Mouse (Mus musculus) liver, embryonic 16.5 days (tissue): Measurements from ENCODE around the gene Rab3d. TPM values are rescaled to one million over a fixed set of nuclear protein-coding genes. Genes with fewer than 3 reads are reported as not detected.

Experiments
- ATAC-seq: fragments of 200-750 bp; cut with Nextera tagmentation; 2 replicates; pipeline ENCODE4 v1.8.0; 2017; ENCODE audit warnings: low read depth, mild to moderate bottlenecking, moderate number of reproducible peaks, moderate library complexity
- H3K27ac ChIP-seq: fragments of 300-500 bp; sonication (generic); 2 replicates; pipeline ENCODE4 v1.5.1; 2014; ENCODE audit warnings: mild to moderate bottlenecking, low read length
- H3K27me3 ChIP-seq: fragments of 300-500 bp; sonication (generic); 2 replicates; pipeline ENCODE4 v1.6.1; 2014; ENCODE audit warnings: low read depth, low read length, mixed read lengths; ENCODE audit not compliant: control insufficient read depth, insufficient read depth
- H3K36me3 ChIP-seq: fragments of 300-500 bp; sonication (generic); 2 replicates; pipeline ENCODE4 v1.6.1; 2014; ENCODE audit warnings: mild to moderate bottlenecking; ENCODE audit not compliant: control insufficient read depth, insufficient read depth
- H3K4me1 ChIP-seq: fragments of 300-500 bp; sonication (generic); 2 replicates; pipeline ENCODE4 v1.6.1; 2014; ENCODE audit warnings: low read depth, low read length, mixed read lengths; ENCODE audit not compliant: control insufficient read depth
- H3K4me2 ChIP-seq: fragments of 300-500 bp; sonication (generic); 2 replicates; pipeline ENCODE4 v1.6.1; 2014; ENCODE audit warnings: low read depth, low read length, mixed read lengths
- H3K4me3 ChIP-seq: fragments of 300-500 bp; sonication (generic); 2 replicates; pipeline ENCODE4 v1.5.1; 2014; ENCODE audit warnings: low read depth, mild to moderate bottlenecking, low read length
- H3K9ac ChIP-seq: fragments of 300-500 bp; sonication (generic); 2 replicates; pipeline ENCODE4 v1.6.1; 2014; ENCODE audit warnings: low read depth, low read length
- H3K9me3 ChIP-seq: fragments of 300-500 bp; sonication (generic); replicated peaks from 2 replicates; pipeline ENCODE4 v1.6.1; 2016; ENCODE audit warnings: low read length; ENCODE audit not compliant: control insufficient read depth
- WGBS: fragments of 180-500 bp; shearing (Covaris S2); extraction: QIAGEN DNeasy Blood & Tissue Kit; methylation state at CpG from one replicate; pipeline ENCODE4 v1.1.7; 2014; ENCODE audit not compliant: insufficient replicate concordance; 5-methylcytosine and 5-hydroxymethylcytosine counted together
- polyA plus RNA-seq: library from polyadenylated mRNA; unstranded; fragments of >200 nt; fragmentation: Nextera tagmentation; extraction: Ambion mirVana; gene quantifications from 2 replicates; pipeline ENCODE4 v1.2.1, GENCODE M21; 2015

Gene Rab3d
- polyA plus RNA-seq = 12.9 and 13.9 TPM in 2 replicates

DNA sequence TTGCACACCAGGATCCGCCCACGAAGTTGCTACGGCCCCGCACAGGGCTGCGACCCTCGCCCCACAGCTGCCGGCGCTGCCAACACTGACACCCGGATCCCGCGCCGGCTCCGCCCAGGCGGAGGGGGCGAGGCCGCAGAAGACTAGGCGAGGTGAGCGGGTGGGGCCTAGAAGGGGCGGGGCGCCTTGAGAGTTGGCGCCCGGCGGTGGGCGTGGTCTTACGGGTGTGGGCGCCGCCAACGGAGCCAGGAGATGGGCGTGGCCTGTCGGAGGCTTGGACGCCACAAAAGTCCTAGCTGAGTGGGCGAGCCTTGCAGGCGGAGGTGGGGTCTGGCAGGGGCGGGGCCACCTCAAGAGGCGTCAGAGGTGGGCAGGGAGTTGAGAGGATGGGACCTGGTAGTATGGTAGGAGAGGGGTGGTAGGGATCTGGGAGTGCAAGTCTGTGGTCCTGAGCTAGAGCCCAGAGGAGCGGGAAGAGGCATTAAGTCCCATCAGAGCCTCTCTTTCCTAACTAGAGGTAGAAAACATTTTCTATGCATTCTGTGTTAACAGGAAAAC lies at the start of gene Rab3d:
Gene Rab3d (minus strand): TSS at position 158 of the 558 bp plus-strand sequence.
- Histone ChIP-seq H3K27ac (peak within 1 kb of the TSS; percentile 18; the same call in 1 of the 2 replicates), H3K4me1 (peaks cover 16% of the 10 kb centered on the region), H3K9me3 (no peaks in the 10 kb centered on the region), H3K27me3 (0 out of 2 replicates have a peak, but pooled peaks cover 2% of the 10 kb centered on the region), H3K9ac (peak within 1 kb of the TSS; percentile 72), H3K36me3 (no peaks in the 10 kb centered on the region; the same call in 1 of the 2 replicates), H3K4me2 (peak within 1 kb of the TSS; percentile 99), H3K4me3 (peak within 1 kb of the TSS; percentile 70)
- ATAC-seq = peak; percentile 94
- under 1% methylated on average over 36 of the region's 36 CpGs for WGBS

- Histone ChIP-seq H3K9me3 (no peaks in the 10 kb centered on the region), H3K27ac (peak within 1 kb of the TSS; percentile 97), H3K9ac (peak within 1 kb of the TSS; percentile 74), H3K4me2 (peak within 1 kb of the TSS; percentile 80), H3K4me3 (peak within 1 kb of the TSS; percentile 68), H3K4me1 (peaks cover 36% of the 10 kb centered on the region), H3K27me3 (peaks cover 7% of the 10 kb centered on the region; the same call in 1 of the 2 replicates), H3K36me3 (peaks cover 33% of the 10 kb centered on the region)
- ATAC-seq = peak; percentile 73
- 6% methylated on average over 8 of the region's 8 CpGs for WGBS
These were observed 45.4 kb upstream of the Rab3d start, which contains the start of gene Epor for GRCm38 (mm10) chr9:21963417-21963816. Gene Epor (minus strand): TSS chr9:21963506.

DNA sequence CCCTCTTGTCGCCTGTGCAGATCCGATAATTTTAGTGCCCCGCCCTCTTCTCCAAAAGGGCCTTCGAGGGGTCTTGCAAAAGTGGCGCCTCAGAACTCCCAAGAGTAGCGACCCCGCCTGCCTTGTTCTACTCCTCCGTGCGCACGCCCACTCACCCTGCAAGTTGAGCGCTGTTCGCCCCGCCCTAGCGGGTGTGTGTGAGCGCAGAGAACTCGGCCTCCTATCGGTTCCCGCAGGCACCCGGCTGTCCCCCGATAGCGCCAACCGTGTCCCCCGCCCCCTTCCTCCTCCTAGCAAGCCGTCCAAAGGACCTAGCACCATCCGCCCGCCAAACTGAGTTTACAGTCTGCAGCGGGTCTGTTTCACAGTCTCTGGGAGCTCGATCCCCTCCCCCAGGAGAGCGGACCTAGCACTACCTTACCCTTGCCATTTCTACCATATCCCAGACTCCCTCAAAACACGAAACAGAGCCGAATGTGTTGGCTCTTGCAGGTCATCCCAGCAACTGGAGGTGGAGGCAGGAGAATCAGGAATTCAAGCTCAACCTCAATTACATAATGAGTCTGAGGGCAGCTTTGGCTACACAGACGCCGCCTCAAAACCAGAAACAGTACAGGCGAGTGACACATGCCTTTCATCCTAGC lies 44.5 kb upstream of the Rab3d start:
- Histone ChIP-seq H3K9me3 (no peaks in the 10 kb centered on the region), H3K4me3 (peak overlapping the region; percentile 68), H3K27ac (peak overlapping the region; percentile 97), H3K4me2 (peak overlapping the region; percentile 80), H3K27me3 (peaks cover 7% of the 10 kb centered on the region; the same call in 1 of the 2 replicates), H3K36me3 (peaks cover 37% of the 10 kb centered on the region), H3K4me1 (peaks cover 41% of the 10 kb centered on the region), H3K9ac (peak overlapping the region; percentile 74)
- peak; percentile 93 for ATAC-seq
- WGBS = under 1% methylated on average over 34 of the region's 34 CpGs

DNA sequence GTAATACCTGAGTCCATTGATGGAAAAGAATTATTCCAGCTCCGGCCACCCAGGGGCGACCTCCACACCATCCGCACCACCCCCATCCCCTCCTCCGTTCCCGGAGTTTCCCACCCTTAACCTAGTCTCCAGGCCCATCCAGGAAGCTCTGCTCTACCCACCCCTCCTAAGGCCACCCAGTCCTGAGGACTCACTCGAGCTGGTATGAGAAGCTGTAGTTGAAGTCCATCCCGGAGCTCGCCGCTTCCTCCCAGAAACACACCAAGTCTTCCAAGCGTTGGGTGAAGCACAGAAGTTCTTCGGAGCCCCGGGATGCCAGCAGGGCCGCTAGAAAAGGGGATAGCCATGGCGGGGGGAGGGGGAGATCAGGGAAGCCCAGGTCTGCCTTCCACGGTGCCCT lies 44.0 kb upstream of the Rab3d start:
- peak overlapping the region; percentile 74 for H3K9ac ChIP-seq
- peak overlapping the region; percentile 91 for H3K27ac ChIP-seq
- peak overlapping the region; percentile 68 for H3K4me3 ChIP-seq
- H3K4me1 ChIP-seq = peaks cover 43% of the 10 kb centered on the region
- peak overlapping the region; percentile 80 for H3K4me2 ChIP-seq
- peak; percentile 3 for ATAC-seq
- no peaks in the 10 kb centered on the region for H3K9me3 ChIP-seq
- under 1% methylated on average over 13 of the region's 15 CpGs for WGBS
- H3K27me3 ChIP-seq = peaks cover 7% of the 10 kb centered on the region; the same call in 1 of the 2 replicates
- peaks cover 39% of the 10 kb centered on the region for H3K36me3 ChIP-seq

DNA sequence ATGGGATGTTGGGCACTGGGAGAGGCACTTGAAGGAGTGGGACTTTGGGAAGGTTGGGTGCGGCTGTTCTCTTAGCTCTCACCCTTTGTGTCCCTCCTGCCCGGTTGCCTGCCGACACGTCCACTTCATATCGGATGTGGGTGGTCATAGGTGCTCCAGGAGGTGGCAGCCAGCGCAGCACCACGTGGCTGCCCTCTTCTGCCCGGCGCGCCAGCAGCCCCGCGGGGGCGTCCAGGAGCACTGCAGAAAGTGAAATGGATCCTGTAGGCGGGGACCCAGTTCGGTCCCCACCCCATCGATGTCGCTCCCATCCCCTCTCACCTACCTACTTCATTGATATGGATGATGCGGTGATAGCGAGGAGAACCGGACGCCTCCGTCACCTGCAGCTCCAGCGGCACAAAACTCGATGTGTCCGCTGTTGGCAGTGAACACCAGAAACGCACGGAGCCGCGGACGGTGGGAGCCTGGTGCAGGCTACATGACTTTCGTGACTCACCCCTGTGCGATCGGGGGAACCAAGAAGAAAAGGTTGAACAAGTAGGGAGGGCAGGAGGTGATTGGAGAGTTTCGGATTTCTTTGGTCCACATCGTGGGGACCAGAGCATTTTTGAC lies 43.5 kb upstream of the Rab3d start:
- peak overlapping the region; percentile 80 for H3K4me2 ChIP-seq
- H3K36me3 ChIP-seq = peaks cover 39% of the 10 kb centered on the region
- no peaks in the 10 kb centered on the region for H3K9me3 ChIP-seq
- peak overlapping the region; percentile 68 for H3K4me3 ChIP-seq
- WGBS = 1% methylated on average over 35 of the region's 35 CpGs
- peaks cover 46% of the 10 kb centered on the region for H3K4me1 ChIP-seq
- peak overlapping the region; percentile 74 for H3K9ac ChIP-seq
- ATAC-seq = 0 out of 2 replicates have a peak, but pooled peaks have one; percentile 2
- peaks cover 7% of the 10 kb centered on the region; the same call in 1 of the 2 replicates for H3K27me3 ChIP-seq
- peak overlapping the region; percentile 91 for H3K27ac ChIP-seq

DNA sequence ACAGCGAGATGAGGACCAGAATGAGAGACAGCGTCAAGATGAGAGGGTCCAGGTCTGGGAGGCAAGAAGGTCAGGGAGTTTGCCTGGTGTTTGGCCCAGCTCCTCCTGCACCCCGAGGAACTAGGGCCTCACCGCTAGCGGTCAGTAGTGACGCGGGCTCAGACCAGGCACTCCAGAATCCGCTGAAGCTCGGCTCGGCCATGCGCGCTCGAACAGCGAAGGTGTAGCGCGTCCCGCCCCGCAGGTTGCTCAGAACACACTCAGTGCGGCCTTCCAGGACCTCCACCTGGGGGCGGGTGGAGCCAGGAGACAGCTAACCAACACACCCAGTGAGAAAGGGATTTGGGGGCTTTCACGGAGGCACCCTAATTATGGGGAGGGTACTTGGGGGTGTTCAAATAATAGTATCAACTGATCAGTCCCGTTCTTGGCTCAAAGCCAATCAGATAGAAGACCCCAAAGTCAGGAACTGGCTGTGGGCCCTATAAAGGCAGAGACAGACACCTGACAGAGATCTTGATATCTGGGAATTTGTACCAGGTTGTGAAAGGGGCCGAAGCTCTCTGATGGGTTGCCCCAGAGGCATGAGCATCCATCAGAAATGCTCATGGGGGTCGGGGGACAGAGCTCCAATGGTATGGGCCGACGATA lies 42.7 kb upstream of the Rab3d start:
- Histone ChIP-seq H3K9ac (peak overlapping the region; percentile 74), H3K27ac (peak overlapping the region; percentile 91), H3K27me3 (peaks cover 7% of the 10 kb centered on the region; the same call in 1 of the 2 replicates)

GRCm38 (mm10) chr9:21960135-21960534 lies 42.1 kb upstream of the Rab3d start:
- H3K36me3 ChIP-seq = peaks cover 39% of the 10 kb centered on the region
- no peaks in the 10 kb centered on the region for H3K9me3 ChIP-seq
- no peak for ATAC-seq
- 65% methylated on average over 9 of the region's 9 CpGs for WGBS
- peaks cover 50% of the 10 kb centered on the region for H3K4me1 ChIP-seq
- H3K4me3 ChIP-seq = peak overlapping the region; percentile 68
- peak overlapping the region; percentile 80 for H3K4me2 ChIP-seq
- peak overlapping the region; percentile 74; the same call in 1 of the 2 replicates for H3K9ac ChIP-seq
- H3K27ac ChIP-seq = peak overlapping the region; percentile 91
- peaks cover 7% of the 10 kb centered on the region; the same call in 1 of the 2 replicates for H3K27me3 ChIP-seq

More for the DNA sequence above, 42.7 kb upstream of the Rab3d start:
- H3K4me2 ChIP-seq = peak overlapping the region; percentile 80
- 35% methylated on average over 26 of the region's 26 CpGs for WGBS
- peak overlapping the region; percentile 68 for H3K4me3 ChIP-seq
- H3K36me3 ChIP-seq = peaks cover 39% of the 10 kb centered on the region
- peaks cover 50% of the 10 kb centered on the region for H3K4me1 ChIP-seq
- no peak for ATAC-seq
- H3K9me3 ChIP-seq = no peaks in the 10 kb centered on the region

GRCm38 (mm10) chr9:21959244-21959643 lies 41.3 kb upstream of the Rab3d start:
- H3K4me3 ChIP-seq = peak overlapping the region; percentile 68
- H3K4me1 ChIP-seq = peaks cover 54% of the 10 kb centered on the region
- no peak for ATAC-seq
- H3K9me3 ChIP-seq = no peaks in the 10 kb centered on the region
- peak overlapping the region; percentile 20; the same call in 1 of the 2 replicates for H3K27ac ChIP-seq
- peak overlapping the region; percentile 80 for H3K4me2 ChIP-seq
- peaks cover 39% of the 10 kb centered on the region for H3K36me3 ChIP-seq
- peak overlapping the region; percentile 7; the same call in 1 of the 2 replicates for H3K9ac ChIP-seq
- 89% methylated on average over 7 of the region's 7 CpGs for WGBS
- peaks cover 7% of the 10 kb centered on the region; the same call in 1 of the 2 replicates for H3K27me3 ChIP-seq
